Mouse (Mus musculus) stomach, postnatal 0 days (tissue): ENCODE data around the gene Eea1. TPM values are rescaled to one million over a fixed set of nuclear protein-coding genes. Genes with fewer than 3 reads are reported as not detected.

ENCODE experiments used
- ATAC-seq: fragments of 200-750 bp; cut with Nextera tagmentation; 2 replicates; pipeline ENCODE4 v1.8.0; 2017; ENCODE audit not compliant: low FRiP score, low TSS enrichment
- DNase-seq: peaks from one replicate; pipeline ENCODE4 v3.0.0-alpha.2; 2016; ENCODE audit warnings: low spot score
- H3K27ac ChIP-seq: fragments of 300-500 bp; sonication (generic); replicated peaks from 2 replicates; pipeline ENCODE4 v1.5.1; 2014; ENCODE audit warnings: mild to moderate bottlenecking, control low read depth
- H3K27me3 ChIP-seq: fragments of 300-500 bp; sonication (generic); 2 replicates; pipeline ENCODE4 v1.6.1; 2014; ENCODE audit warnings: low read length; ENCODE audit not compliant: control insufficient read depth, insufficient read depth
- H3K36me3 ChIP-seq: fragments of 300-500 bp; sonication (generic); 2 replicates; pipeline ENCODE4 v1.6.1; 2014; ENCODE audit warnings: low read length, mixed read lengths; ENCODE audit not compliant: control insufficient read depth, insufficient read depth
- H3K4me1 ChIP-seq: fragments of 300-500 bp; sonication (generic); replicated peaks from 2 replicates; pipeline ENCODE4 v1.6.1; 2014; ENCODE audit warnings: antibody characterized with exemption; ENCODE audit not compliant: control insufficient read depth, insufficient read depth
- H3K4me2 ChIP-seq: fragments of 300-500 bp; sonication (generic); replicated peaks from 2 replicates; pipeline ENCODE4 v1.6.1; 2014; ENCODE audit warnings: low read depth, mild to moderate bottlenecking, control low read depth, moderate library complexity
- H3K4me3 ChIP-seq: fragments of 300-500 bp; sonication (generic); 2 replicates; pipeline ENCODE4 v1.5.1; 2014; ENCODE audit warnings: low read depth, low read length, control low read depth
- H3K9ac ChIP-seq: fragments of 300-500 bp; sonication (generic); 2 replicates; pipeline ENCODE4 v1.6.1; 2014; ENCODE audit warnings: mild to moderate bottlenecking, low read length, control low read depth, mixed read lengths
- H3K9me3 ChIP-seq: fragments of 300-500 bp; sonication (generic); 2 replicates; pipeline ENCODE4 v1.6.1; 2016; ENCODE audit warnings: low read length; ENCODE audit not compliant: control insufficient read depth
- CTCF ChIP-seq: IDR thresholded peaks from 2 replicates; pipeline ENCODE4 v1.5.1; 2016; ENCODE audit warnings: antibody characterized with exemption, low read depth, mild to moderate bottlenecking, moderate library complexity
- EP300 ChIP-seq: optimal IDR thresholded peaks from 2 replicates; pipeline ENCODE3; 2016; ENCODE audit warnings: antibody characterized with exemption
- WGBS: fragments of 180-500 bp; shearing (Covaris S2); extraction: QIAGEN DNeasy Blood & Tissue Kit; methylation state at CpG from one replicate; pipeline ENCODE4 v1.1.7; 2014; 5-methylcytosine and 5-hydroxymethylcytosine counted together
- polyA plus RNA-seq: library from polyadenylated mRNA; unstranded; fragments of >200 nt; fragmentation: Nextera tagmentation; extraction: Ambion mirVana; gene quantifications from 2 replicates; pipeline ENCODE4 v1.2.1, GENCODE M21; 2015

Gene Eea1
- polyA plus RNA-seq, 1 experiment from 2014 or later: 20.2 TPM

DNA sequence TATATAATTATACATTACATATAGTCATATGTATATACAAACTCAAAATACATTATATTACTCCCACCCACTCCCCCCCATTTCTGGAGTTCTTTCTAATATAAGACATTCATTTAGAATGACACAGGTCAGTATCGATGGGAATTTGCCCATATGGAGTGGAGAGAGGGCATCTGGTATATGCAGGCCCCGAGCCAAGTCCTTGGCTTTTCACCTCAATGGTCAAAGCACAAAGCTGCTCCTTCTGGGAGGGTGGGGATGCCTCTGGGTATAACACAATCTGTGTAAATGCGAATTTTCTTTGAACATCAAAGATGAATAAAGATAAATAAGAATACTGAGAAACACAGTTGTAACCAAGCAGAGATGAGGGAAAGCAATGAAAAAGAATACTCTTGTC lies 149.9 kb downstream of the Eea1 start:
- no peak overlapping the region for H3K4me3 ChIP-seq
- no peaks in the 10 kb centered on the region for H3K4me1 ChIP-seq
- H3K27me3 ChIP-seq: no peaks in the 10 kb centered on the region
- TF ChIP-seq EP300 (no peak), CTCF (no peak)
- H3K9ac ChIP-seq: no peak overlapping the region
- H3K36me3 ChIP-seq: no peaks in the 10 kb centered on the region
- H3K27ac ChIP-seq: no peak overlapping the region
- no peak for DNase-seq
- no peak for ATAC-seq
- 77% methylated on average over 3 of the region's 3 CpGs for WGBS
- no peaks in the 10 kb centered on the region for H3K9me3 ChIP-seq
- H3K4me2 ChIP-seq: no peak overlapping the region

DNA sequence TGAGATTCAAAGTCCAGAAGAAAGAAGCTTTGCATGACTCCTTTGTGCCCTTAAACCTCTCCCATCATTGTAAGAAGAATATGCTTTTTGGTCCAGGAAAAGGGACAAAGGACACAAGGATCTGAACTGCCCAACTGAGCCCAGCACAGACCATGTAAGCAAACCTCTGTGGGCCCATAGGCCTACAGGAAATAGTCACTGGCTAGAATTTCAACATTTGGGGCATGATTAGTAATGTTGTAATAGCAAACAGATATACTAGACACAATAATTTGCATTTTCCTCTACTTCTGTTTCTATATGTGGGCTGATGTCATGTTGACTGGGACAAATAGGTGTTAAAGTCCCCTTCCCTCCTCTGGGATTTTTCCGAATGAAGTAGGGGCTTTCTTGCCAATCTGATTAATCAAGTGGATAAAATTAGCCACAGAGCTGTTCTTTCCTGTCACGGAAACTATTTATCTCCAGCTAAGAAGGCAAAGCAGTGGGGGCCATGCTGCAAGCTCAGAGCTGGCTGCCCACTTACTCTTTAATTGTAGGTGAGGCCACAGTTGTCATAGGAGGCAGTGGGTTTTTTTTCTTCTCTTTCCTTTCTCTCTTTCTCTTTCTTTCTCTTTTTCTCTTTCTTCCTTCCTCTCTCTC lies 153.6 kb downstream of the Eea1 start:
- H3K4me1 ChIP-seq: no peaks in the 10 kb centered on the region
- no peak overlapping the region for H3K27ac ChIP-seq
- H3K9ac ChIP-seq: no peak overlapping the region
- no peaks in the 10 kb centered on the region for H3K27me3 ChIP-seq
- H3K9me3 ChIP-seq: no peaks in the 10 kb centered on the region
- no peaks in the 10 kb centered on the region for H3K36me3 ChIP-seq
- ATAC-seq: no peak
- no peak overlapping the region for H3K4me2 ChIP-seq
- no peak overlapping the region for H3K4me3 ChIP-seq
- 46% methylated on average over 2 of the region's 2 CpGs for WGBS
- TF ChIP-seq EP300: no peak
- TF ChIP-seq CTCF: no peak
- no peak for DNase-seq

DNA sequence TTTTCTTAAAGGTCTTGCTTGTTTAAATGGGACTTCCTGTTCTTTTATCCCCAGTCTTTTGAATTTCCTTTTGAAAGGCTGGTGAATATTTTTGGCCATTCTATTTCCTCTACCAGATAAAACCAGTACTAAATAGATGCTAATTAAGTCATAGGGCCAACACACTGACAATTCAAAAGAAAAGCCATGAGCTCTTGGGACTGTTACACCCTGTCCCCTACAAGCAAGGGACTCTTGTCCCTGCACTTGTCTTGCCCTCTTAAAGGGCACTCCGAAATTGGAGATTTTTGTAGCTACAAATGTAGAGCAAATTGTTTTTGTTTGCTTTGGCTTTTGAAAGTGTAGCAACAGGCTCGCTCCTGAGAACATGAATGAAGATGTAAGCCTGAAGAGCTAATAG lies 154.1 kb downstream of the Eea1 start:
- TF ChIP-seq EP300 (no peak), CTCF (no peak)
- Histone ChIP-seq H3K4me2 (no peak overlapping the region), H3K27ac (no peak overlapping the region), H3K36me3 (no peaks in the 10 kb centered on the region), H3K4me3 (no peak overlapping the region), H3K4me1 (no peaks in the 10 kb centered on the region), H3K9me3 (no peaks in the 10 kb centered on the region), H3K27me3 (no peaks in the 10 kb centered on the region), H3K9ac (no peak overlapping the region)
- WGBS: 65% methylated on average over 2 of the region's 2 CpGs
- no peak for DNase-seq
- no peak for ATAC-seq

Other genes starting within 250 kb of the Eea1 start
- not detected in 2 replicates for gene Gm33543, start 97.7 kb upstream of the Eea1 start, polyA plus RNA-seq
- gene Gm5426, start 196.0 kb downstream of the Eea1 start, polyA plus RNA-seq: not detected in 2 replicates